Mouse (Mus musculus) embryonic fibroblast, embryonic 13.5 days (primary cell): ENCODE measurements around the gene Rab5c.

Experiments
- CTCF ChIP-seq: IDR thresholded peaks from 2 replicates; pipeline ENCODE4 v1.5.1; 2011; ENCODE audit warnings: mild to moderate bottlenecking, control low read depth, low read length, moderate library complexity, borderline replicate concordance; ENCODE audit not compliant: insufficient read depth
- POLR2A ChIP-seq: IDR thresholded peaks from 2 replicates; pipeline ENCODE4 v1.6.1; 2011; ENCODE audit warnings: low read depth, mild to moderate bottlenecking, control low read depth, low read length, moderate library complexity

GRCm38 (mm10) chr11:100728601-100729000, 9.4 kb downstream of the Rab5c start:
- TF ChIP-seq CTCF = no peak
- no peak for TF ChIP-seq POLR2A
